Mouse (Mus musculus) heart, embryonic 10.5 days (tissue): ENCODE data around the gene Gfpt1. TPM values are rescaled to one million over a fixed set of nuclear protein-coding genes. Genes with fewer than 3 reads are reported as not detected.

ENCODE experiments used
- DNase-seq: peaks from one replicate; pipeline ENCODE4 v3.0.0-alpha.2; 2017; ENCODE audit warnings: low spot score
- H3K27ac ChIP-seq: fragments of 300-500 bp; sonication (generic); 2 replicates; pipeline ENCODE4 v1.5.1; 2016; ENCODE audit warnings: mild to moderate bottlenecking
- H3K27me3 ChIP-seq: fragments of 300-500 bp; sonication (generic); 2 replicates; pipeline ENCODE4 v1.6.1; 2016; ENCODE audit warnings: mild to moderate bottlenecking; ENCODE audit not compliant: poor library complexity, insufficient read depth, severe bottlenecking
- H3K36me3 ChIP-seq: fragments of 300-500 bp; sonication (generic); 2 replicates; pipeline ENCODE4 v1.6.1; 2016; ENCODE audit warnings: mild to moderate bottlenecking, moderate library complexity
- H3K4me1 ChIP-seq: fragments of 300-500 bp; sonication (generic); 2 replicates; pipeline ENCODE4 v1.6.1; 2016; ENCODE audit warnings: mild to moderate bottlenecking
- H3K4me3 ChIP-seq: fragments of 300-500 bp; sonication (generic); 2 replicates; pipeline ENCODE4 v1.5.1; 2016; ENCODE audit warnings: mild to moderate bottlenecking, moderate library complexity
- H3K9me3 ChIP-seq: fragments of 300-500 bp; sonication (generic); 2 replicates; pipeline ENCODE4 v1.6.1; 2016; ENCODE audit warnings: mild to moderate bottlenecking, moderate library complexity
- WGBS: fragments of 180-500 bp; shearing (Covaris S2); methylation state at CpG from one replicate; pipeline ENCODE4 v1.1.7; 2016; 5-methylcytosine and 5-hydroxymethylcytosine counted together
- polyA plus RNA-seq: library from polyadenylated mRNA; unstranded; fragments of >200 nt; fragmentation: Nextera tagmentation; extraction: Ambion mirVana; gene quantifications from 2 replicates; pipeline ENCODE4 v1.2.1, GENCODE M21; 2016

Gene Gfpt1
- polyA plus RNA-seq, 1 experiment from 2014 or later: 18.6 TPM

DNA sequence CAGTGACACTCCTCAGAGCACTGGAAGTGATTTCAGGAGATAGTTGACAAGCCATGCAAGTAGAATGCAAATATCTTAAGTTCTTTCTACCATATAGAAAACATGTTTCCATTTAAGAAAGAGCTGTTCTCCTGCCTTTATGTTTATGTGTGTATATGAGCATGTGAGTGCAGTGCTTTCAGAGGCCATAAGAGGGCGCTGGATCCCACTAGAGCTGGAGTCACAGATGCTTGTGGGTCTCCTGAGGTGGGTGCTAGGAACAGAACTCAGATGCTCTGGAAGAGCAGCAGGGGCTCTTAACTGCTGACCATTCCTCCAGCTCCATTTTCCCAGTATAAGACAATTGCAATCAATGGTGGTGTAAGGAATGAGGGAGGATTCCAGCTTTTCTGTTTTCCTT is 88.4 kb downstream of the Gfpt1 start:
- no peaks in the 10 kb centered on the region for H3K36me3 ChIP-seq
- no peak overlapping the region for H3K4me3 ChIP-seq
- no peaks in the 10 kb centered on the region for H3K9me3 ChIP-seq
- WGBS: 67% methylated on average over 1 of the region's 1 CpGs
- H3K4me1 ChIP-seq: peaks cover 9% of the 10 kb centered on the region; the same call in 1 of the 2 replicates
- no peak overlapping the region for H3K27ac ChIP-seq
- no peaks in the 10 kb centered on the region for H3K27me3 ChIP-seq
- DNase-seq: no peak

- H3K9me3 ChIP-seq: no peaks in the 10 kb centered on the region
- no peak for DNase-seq
- no peak overlapping the region for H3K27ac ChIP-seq
- H3K36me3 ChIP-seq: peaks cover 4% of the 10 kb centered on the region; the same call in 1 of the 2 replicates
- no peaks in the 10 kb centered on the region for H3K27me3 ChIP-seq
- WGBS: 92% methylated on average over 3 of the region's 3 CpGs
- H3K4me3 ChIP-seq: no peak overlapping the region
- no peaks in the 10 kb centered on the region; the same call in 1 of the 2 replicates for H3K4me1 ChIP-seq
Observed at GRCm38 (mm10) chr6:87133520-87133919, 90.9 kb downstream of the Gfpt1 start.

DNA sequence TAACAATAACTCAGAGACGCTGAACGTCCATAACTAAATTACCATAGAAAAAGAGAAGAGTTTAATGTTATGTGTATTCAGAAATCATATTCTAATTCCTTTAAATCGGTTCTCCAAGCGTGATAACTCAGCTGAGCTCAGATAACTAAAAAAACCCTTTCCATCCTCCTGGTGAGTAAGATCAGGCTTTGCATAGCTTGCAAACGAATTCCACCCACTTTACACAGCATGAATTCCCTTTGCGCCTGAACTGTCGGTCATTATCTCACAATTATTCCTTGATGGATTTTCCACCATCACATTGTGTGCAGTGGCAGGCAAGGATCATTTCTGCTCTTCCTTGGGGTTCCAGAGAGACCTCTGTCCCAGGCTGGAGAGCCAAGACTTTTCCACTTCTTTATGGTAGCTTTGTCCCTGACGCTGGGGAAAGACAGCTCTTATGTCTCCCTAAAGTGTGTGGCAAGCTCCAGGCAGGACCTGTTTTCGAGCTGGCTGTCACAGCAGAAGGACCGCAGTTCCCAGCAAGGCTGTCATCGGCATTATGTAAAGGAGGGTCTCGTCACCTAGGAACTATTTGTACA is 91.4 kb downstream of the Gfpt1 start:
- 71% methylated on average over 12 of the region's 12 CpGs for WGBS
- Histone ChIP-seq H3K9me3 (no peaks in the 10 kb centered on the region), H3K27me3 (no peaks in the 10 kb centered on the region), H3K36me3 (peaks cover 4% of the 10 kb centered on the region; the same call in 1 of the 2 replicates), H3K4me1 (no peaks in the 10 kb centered on the region; the same call in 1 of the 2 replicates), H3K27ac (no peak overlapping the region), H3K4me3 (no peak overlapping the region)
- DNase-seq: no peak

GRCm38 (mm10) chr6:87138479-87138878 is 95.8 kb downstream of the Gfpt1 start:
- Histone ChIP-seq H3K9me3 (no peaks in the 10 kb centered on the region), H3K27ac (no peak overlapping the region), H3K36me3 (peaks cover 4% of the 10 kb centered on the region; the same call in 1 of the 2 replicates), H3K4me3 (no peak overlapping the region), H3K4me1 (peaks cover 9% of the 10 kb centered on the region), H3K27me3 (no peaks in the 10 kb centered on the region)
- no peak for DNase-seq
- WGBS: 68% methylated on average over 5 of the region's 5 CpGs

DNA sequence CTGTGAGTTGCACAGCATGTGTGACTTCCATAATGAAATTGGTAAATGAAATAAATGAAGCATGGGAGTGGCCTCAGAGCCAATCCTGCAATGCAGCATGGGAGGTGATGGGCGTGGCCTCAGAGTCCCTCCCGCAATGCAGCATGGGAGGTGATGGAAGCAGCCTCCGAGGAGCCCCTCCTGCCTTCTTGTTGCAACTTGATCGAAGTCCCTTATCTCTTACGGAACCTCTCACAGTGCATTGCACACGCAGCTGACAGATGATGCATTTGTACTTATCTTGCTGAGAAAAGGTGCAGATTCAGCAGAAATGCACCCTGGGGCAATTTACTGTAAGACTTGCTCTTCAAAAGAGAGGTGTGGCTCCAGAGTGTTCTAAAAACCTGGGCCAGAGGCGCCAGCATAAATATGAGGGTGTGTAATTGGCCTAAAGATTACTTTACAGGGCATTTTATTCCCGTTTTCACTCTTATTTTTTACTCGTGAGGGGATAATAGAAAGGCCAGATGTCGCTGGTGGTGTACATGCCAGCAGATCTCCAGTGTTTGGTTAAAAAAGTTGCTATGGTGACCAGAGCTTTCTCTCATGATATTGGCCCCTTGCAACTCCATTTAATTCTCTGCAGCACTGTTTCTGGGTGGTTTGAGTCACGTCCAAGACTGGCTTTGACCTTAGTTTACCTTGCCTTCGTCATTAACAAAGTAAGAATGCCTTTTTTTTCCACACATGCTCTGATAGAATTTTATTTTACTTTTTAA is 97.3 kb downstream of the Gfpt1 start:
- 77% methylated on average over 12 of the region's 12 CpGs for WGBS
- DNase-seq: no peak
- Histone ChIP-seq H3K4me3 (no peak overlapping the region), H3K36me3 (peaks cover 4% of the 10 kb centered on the region; the same call in 1 of the 2 replicates), H3K27me3 (no peaks in the 10 kb centered on the region), H3K9me3 (no peaks in the 10 kb centered on the region), H3K27ac (no peak overlapping the region), H3K4me1 (peaks cover 9% of the 10 kb centered on the region)

Other genes with a start within 250 kb of the Gfpt1 start
- gene Anxa4, start 249.3 kb upstream of the Gfpt1 start, polyA plus RNA-seq: 9.9 and 16.7 TPM in 2 replicates
- 19.4 and 24.3 TPM in 2 replicates for gene Aak1, start 193.3 kb upstream of the Gfpt1 start, polyA plus RNA-seq
- gene Nfu1, start 33.6 kb upstream of the Gfpt1 start, polyA plus RNA-seq: 107 and 111 TPM in 2 replicates
- not detected in 2 replicates for gene D6Ertd527e, start 61.9 kb downstream of the Gfpt1 start, polyA plus RNA-seq